Mouse (Mus musculus) small intestine, adult 2 months (tissue): Measurements from ENCODE around the gene Galnt3. TPM values are rescaled to one million over a fixed set of nuclear protein-coding genes. Genes with fewer than 3 reads are reported as not detected.

ENCODE experiments used
- H3K27ac ChIP-seq: fragments of 200-500 bp; 2 replicates; pipeline ENCODE4 v1.5.1; 2012; ENCODE audit warnings: low read depth, low read length, control low read depth, inconsistent platforms; ENCODE audit not compliant: insufficient read depth
- H3K27me3 ChIP-seq: fragments of 200-500 bp; 2 replicates; pipeline ENCODE4 v1.6.1; 2012; ENCODE audit warnings: mild to moderate bottlenecking, moderate library complexity, low read length, inconsistent platforms; ENCODE audit not compliant: control insufficient read depth, insufficient read depth
- H3K36me3 ChIP-seq: fragments of 200-500 bp; 2 replicates; pipeline ENCODE4 v1.6.1; 2012; ENCODE audit warnings: mild to moderate bottlenecking, low read length, control low read depth, inconsistent platforms; ENCODE audit not compliant: control insufficient read depth, insufficient read depth
- H3K4me1 ChIP-seq: fragments of 200-500 bp; 2 replicates; pipeline ENCODE4 v1.6.1; 2012; ENCODE audit warnings: low read length, inconsistent platforms, mixed read lengths; ENCODE audit not compliant: control insufficient read depth, insufficient read depth, insufficient read length
- H3K4me3 ChIP-seq: fragments of 200-500 bp; 2 replicates; pipeline ENCODE4 v1.5.1; 2012; ENCODE audit warnings: low read depth, mild to moderate bottlenecking, control low read depth, inconsistent platforms, low read length, moderate library complexity
- CTCF ChIP-seq: fragments of 200-500 bp; IDR thresholded peaks from 2 replicates; pipeline ENCODE4 v1.5.1; 2012; ENCODE audit warnings: low read depth, mild to moderate bottlenecking, control low read depth, inconsistent platforms, low read length, moderate library complexity, mixed read lengths; ENCODE audit not compliant: insufficient replicate concordance, insufficient read length; ENCODE audit errors: extremely low read depth
- POLR2A ChIP-seq: fragments of 200-500 bp; IDR thresholded peaks from 2 replicates; pipeline ENCODE4 v1.6.1; 2012; ENCODE audit warnings: low read depth, mild to moderate bottlenecking, control low read depth, inconsistent platforms, low read length, moderate library complexity
- WGBS: fragments of 180-500 bp; shearing (Covaris S2); methylation state at CpG from one replicate; pipeline ENCODE4 v1.1.7; 2018; 5-methylcytosine and 5-hydroxymethylcytosine counted together
- polyA plus RNA-seq: library from polyadenylated mRNA; depleted of rRNA; stranded (reverse); fragments of >200 nt; gene quantifications from 2 replicates; pipeline ENCODE4 v1.2.3, GENCODE M21; 2012; rRNA removed

The Galnt3 gene
- polyA plus RNA-seq, 1 experiment, result 4.4 TPM

DNA sequence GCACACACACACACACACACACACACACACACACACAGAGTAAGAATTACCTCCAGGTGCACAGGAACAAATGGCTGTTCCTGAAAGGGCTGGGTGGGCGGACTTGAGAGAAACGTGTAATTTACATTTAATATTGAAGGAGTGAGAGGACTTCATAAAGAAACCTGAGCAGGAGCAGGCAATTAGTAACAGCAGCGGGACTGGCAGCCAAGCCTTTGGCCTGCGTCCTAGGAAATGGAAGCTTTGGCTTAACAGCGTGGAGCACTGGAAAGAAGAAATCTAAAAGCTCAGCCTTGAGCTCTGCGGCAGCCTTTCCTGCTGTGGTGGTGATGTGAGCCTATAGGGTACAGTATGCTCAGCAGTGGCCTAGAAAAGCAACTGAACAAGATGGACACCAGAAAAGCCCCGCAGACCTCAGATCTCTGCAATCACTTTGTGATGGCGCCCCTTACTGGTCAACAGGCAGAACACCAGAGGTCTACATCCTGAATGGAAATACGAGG is 82.8 kb downstream of the Galnt3 start:
- TF ChIP-seq POLR2A (no peak), CTCF (no peak)
- Histone ChIP-seq H3K27me3 (no peaks in the 10 kb centered on the region), H3K27ac (no peak overlapping the region), H3K4me1 (no peaks in the 10 kb centered on the region), H3K4me3 (no peak overlapping the region), H3K36me3 (no peaks in the 10 kb centered on the region)
- 71% methylated on average over 9 of the region's 9 CpGs for WGBS

DNA sequence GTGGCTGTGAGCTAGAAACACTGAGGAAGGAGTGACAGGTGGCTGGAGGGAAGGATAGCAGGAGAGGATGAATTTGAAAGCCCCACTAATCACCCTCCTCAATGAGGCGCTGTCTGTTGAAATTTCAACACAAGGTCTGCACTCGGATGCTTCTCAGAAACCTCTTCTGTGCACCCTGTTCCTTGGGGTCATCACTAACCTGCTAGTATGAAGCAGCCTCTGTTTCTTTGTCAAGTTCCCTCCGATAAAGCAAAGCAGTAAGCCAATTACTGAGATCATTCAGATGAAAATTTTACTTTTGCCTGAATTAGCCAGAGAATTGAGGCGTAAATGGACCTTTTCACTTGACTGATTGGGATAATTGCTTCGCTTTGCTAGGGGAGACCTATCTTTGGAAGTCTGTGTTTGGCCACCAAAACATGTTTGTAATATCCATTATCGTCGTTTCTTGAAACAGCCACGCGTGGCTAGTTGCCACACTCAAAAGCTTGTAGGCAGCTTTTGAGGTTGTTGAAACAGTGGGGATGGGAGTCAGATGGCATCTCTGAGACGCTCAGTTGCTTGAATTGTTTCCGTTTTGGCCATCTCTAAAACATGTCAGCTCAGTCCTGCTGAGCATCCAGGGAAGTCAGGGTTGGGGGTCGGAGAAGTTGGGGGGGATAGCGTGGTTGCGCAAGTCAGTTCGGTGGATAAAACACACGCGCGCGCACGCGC is 83.4 kb downstream of the Galnt3 start:
- no peaks in the 10 kb centered on the region for H3K36me3 ChIP-seq
- 94% methylated on average over 21 of the region's 21 CpGs for WGBS
- H3K4me3 ChIP-seq, result no peak overlapping the region
- TF ChIP-seq POLR2A (no peak), CTCF (no peak)
- H3K4me1 ChIP-seq, result no peaks in the 10 kb centered on the region
- H3K27ac ChIP-seq, result no peak overlapping the region
- no peaks in the 10 kb centered on the region for H3K27me3 ChIP-seq

DNA sequence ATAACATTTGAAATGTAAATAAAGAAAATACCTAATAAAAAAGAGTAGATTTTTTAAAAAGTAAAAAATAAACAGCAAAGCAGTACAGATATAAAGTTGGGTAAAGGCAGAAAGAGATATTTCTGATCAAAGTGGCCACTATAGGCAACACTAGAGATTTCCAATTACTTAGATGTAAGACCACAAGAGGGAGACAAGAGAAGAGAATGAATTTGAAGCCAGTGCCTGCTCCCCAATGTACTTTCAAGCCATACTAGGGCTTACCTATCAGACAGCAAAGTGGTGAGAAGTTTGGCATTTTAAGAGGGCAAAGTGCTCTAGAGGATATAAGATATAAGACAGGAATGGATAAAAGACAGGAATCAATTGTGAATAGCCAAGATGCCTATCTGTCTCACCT is 84.2 kb downstream of the Galnt3 start:
- Histone ChIP-seq H3K36me3 (no peaks in the 10 kb centered on the region), H3K27me3 (no peaks in the 10 kb centered on the region), H3K4me3 (no peak overlapping the region), H3K27ac (no peak overlapping the region), H3K4me1 (no peaks in the 10 kb centered on the region)
- TF ChIP-seq CTCF (no peak), POLR2A (no peak)

DNA sequence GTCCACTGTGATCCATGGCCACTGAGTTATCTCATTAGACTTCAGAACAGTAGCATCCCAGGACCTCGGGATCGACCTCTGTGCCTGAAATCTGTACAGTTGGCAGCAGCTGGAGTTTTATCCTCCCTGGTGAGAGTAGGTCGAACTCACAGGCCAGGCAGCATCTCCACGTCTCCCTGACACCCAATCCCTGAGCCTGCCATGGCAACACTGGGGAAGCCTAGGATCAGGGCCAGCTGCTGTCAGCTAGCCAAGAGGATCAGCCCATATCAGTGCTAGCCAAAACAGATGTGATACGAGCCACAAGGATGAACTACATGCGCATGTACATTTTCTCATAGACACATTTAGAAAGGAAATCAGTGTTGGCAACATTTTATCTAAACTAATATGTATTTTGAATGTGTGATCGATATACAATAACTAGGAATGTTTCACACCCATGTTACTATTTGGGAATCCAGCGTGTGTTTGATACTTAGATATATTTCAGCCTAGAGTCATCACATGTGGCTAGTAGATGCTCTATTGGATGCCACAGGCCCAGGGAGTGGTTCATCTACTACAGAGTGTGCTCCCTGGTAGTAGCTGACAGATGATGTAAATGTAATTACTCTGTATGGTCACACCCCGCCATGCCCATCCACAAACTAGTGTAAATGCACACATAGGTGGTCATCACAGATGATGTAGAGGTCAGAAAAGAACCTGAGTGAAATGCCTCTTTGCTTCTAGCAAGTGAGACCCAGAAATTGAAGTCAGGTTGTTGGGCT is 89.7 kb downstream of the Galnt3 start:
- 69% methylated on average over 9 of the region's 9 CpGs for WGBS

More for the DNA sequence above, 89.7 kb downstream of the Galnt3 start:
- Histone ChIP-seq H3K36me3 (no peaks in the 10 kb centered on the region), H3K27me3 (no peaks in the 10 kb centered on the region), H3K4me3 (no peak overlapping the region), H3K27ac (no peak overlapping the region), H3K4me1 (no peaks in the 10 kb centered on the region)
- TF ChIP-seq POLR2A, result no peak
- TF ChIP-seq CTCF, result no peak

Other genes with a start within 250 kb of the Galnt3 start
- gene Ttc21b, start 131.6 kb upstream of the Galnt3 start, polyA plus RNA-seq, result 0.20 and 0.42 TPM in 2 replicates